Mouse (Mus musculus): ENCODE data around the gene Ciapin1. TPM values are rescaled to one million over a fixed set of nuclear protein-coding genes. Genes with fewer than 3 reads are reported as not detected.

The Ciapin1 gene
- polyA plus RNA-seq, 1 experiment from 2014 or later: 37.5 TPM

GRCm38 (mm10) chr8:94820553-94820952 lies 17.6 kb downstream of the Ciapin1 start:
- Histone ChIP-seq H3K9ac (ENCODE audit: low read depth, low read length) (no peak overlapping the region), H3K4me1 (ENCODE audit: control insufficient read depth, low read depth, low read length) (peaks cover 9% of the 10 kb centered on the region), H3K9me3 (replicated peaks; ENCODE audit: control insufficient read depth, low read length) (no peaks in the 10 kb centered on the region), H3K4me2 (ENCODE audit: low read depth, low read length) (no peak overlapping the region), H3K27ac (ENCODE audit: low read length) (no peak overlapping the region), H3K4me3 (ENCODE audit: low read depth, low read length) (no peak overlapping the region), H3K36me3 (ENCODE audit: control insufficient read depth, insufficient read depth) (peaks cover 24% of the 10 kb centered on the region), H3K27me3 (ENCODE audit: control insufficient read depth, insufficient read depth, low read depth, low read length) (no peaks in the 10 kb centered on the region)
- 83% methylated on average over 7 of the region's 7 CpGs for WGBS (ENCODE audit: insufficient replicate concordance)
- no peak for ATAC-seq (ENCODE audit: low read depth)

- Histone ChIP-seq H3K36me3 (ENCODE audit: control insufficient read depth, insufficient read depth) (peaks cover 17% of the 10 kb centered on the region), H3K9ac (ENCODE audit: low read depth, low read length) (no peak overlapping the region), H3K27me3 (ENCODE audit: control insufficient read depth, insufficient read depth, low read depth, low read length) (no peaks in the 10 kb centered on the region), H3K9me3 (replicated peaks; ENCODE audit: control insufficient read depth, low read length) (no peaks in the 10 kb centered on the region), H3K4me2 (ENCODE audit: low read depth, low read length) (no peak overlapping the region), H3K4me3 (ENCODE audit: low read depth, low read length) (no peak overlapping the region), H3K27ac (ENCODE audit: low read length) (no peak overlapping the region), H3K4me1 (ENCODE audit: control insufficient read depth, low read depth, low read length) (peaks cover 9% of the 10 kb centered on the region)
- 39% methylated on average over 6 of the region's 6 CpGs for WGBS (ENCODE audit: insufficient replicate concordance)
- peak; percentile 41 for ATAC-seq (ENCODE audit: low read depth)
Measured at GRCm38 (mm10) chr8:94819671-94820179, 18.4 kb downstream of the Ciapin1 start.

GRCm38 (mm10) chr8:94817933-94818332 lies 20.2 kb downstream of the Ciapin1 start:
- Histone ChIP-seq H3K9me3 (replicated peaks; ENCODE audit: control insufficient read depth, low read length) (no peaks in the 10 kb centered on the region), H3K27ac (ENCODE audit: low read length) (no peak overlapping the region), H3K27me3 (ENCODE audit: control insufficient read depth, insufficient read depth, low read depth, low read length) (no peaks in the 10 kb centered on the region), H3K4me3 (ENCODE audit: low read depth, low read length) (no peak overlapping the region), H3K4me1 (ENCODE audit: control insufficient read depth, low read depth, low read length) (peaks cover 9% of the 10 kb centered on the region), H3K9ac (ENCODE audit: low read depth, low read length) (no peak overlapping the region), H3K4me2 (ENCODE audit: low read depth, low read length) (no peak overlapping the region), H3K36me3 (ENCODE audit: control insufficient read depth, insufficient read depth) (peaks cover 6% of the 10 kb centered on the region)
- no peak for ATAC-seq (ENCODE audit: low read depth)
- 53% methylated on average over 11 of the region's 11 CpGs for WGBS (ENCODE audit: insufficient replicate concordance)

DNA sequence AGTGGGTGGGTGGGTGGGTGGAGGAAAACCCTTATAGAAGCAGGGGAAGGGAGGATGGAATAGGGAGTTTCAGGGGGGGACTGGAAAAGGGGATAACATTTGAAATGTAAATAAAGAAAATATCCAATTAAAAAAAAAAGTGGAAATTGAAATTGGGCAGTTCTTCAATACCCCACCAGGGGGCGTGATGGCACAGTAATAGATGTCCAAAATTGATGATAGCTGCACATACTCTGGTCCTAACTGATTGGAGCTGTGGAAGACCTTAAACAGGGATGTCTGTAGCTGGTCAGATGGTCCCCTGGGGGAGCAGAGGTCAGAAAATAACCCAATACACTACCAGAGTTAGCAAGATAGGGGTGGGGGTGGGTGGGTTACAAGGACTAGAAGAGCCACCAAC lies 23.6 kb downstream of the Ciapin1 start:
- no peak for ATAC-seq (ENCODE audit: low read depth)
- no peaks in the 10 kb centered on the region for H3K27me3 ChIP-seq (ENCODE audit: control insufficient read depth, insufficient read depth, low read depth, low read length)

DNA sequence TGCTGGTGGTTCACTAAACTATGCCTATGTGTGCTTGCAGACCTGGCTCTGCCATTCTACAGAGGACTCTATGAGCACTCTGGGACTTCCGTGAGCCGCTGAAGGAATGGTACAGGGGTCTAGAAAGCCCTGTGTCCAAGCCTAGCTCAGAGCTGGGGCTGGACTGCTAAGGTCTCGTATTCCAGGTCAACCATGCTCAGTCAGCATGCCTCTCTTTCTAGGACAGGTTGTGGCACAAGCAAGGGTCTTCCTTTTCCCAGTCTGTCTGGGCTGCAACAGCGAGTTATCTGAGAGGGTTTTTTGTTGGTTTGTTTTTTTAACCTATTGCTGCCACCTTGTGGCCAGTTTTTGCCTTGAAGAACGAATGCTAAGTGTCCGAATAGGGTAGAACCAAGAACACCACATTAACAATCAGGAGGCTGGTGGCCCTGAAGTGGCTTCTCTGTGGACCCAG lies 25.5 kb downstream of the Ciapin1 start:
- Histone ChIP-seq H3K27ac (ENCODE audit: low read length) (no peak overlapping the region), H3K4me1 (ENCODE audit: control insufficient read depth, low read depth, low read length) (no peaks in the 10 kb centered on the region; the same call in 1 of the 2 replicates), H3K9ac (ENCODE audit: low read depth, low read length) (no peak overlapping the region), H3K36me3 (ENCODE audit: control insufficient read depth, insufficient read depth) (no peaks in the 10 kb centered on the region), H3K4me3 (ENCODE audit: low read depth, low read length) (no peak overlapping the region), H3K27me3 (ENCODE audit: control insufficient read depth, insufficient read depth, low read depth, low read length) (no peaks in the 10 kb centered on the region), H3K4me2 (ENCODE audit: low read depth, low read length) (no peak overlapping the region), H3K9me3 (replicated peaks; ENCODE audit: control insufficient read depth, low read length) (no peaks in the 10 kb centered on the region)
- 32% methylated on average over 6 of the region's 6 CpGs for WGBS (ENCODE audit: insufficient replicate concordance)
- ATAC-seq (ENCODE audit: low read depth): peak; percentile 47

More for the DNA sequence above, 23.6 kb downstream of the Ciapin1 start:
- H3K9me3 ChIP-seq (replicated peaks; ENCODE audit: control insufficient read depth, low read length): no peaks in the 10 kb centered on the region
- H3K4me1 ChIP-seq (ENCODE audit: control insufficient read depth, low read depth, low read length): no peaks in the 10 kb centered on the region; the same call in 1 of the 2 replicates
- H3K4me2 ChIP-seq (ENCODE audit: low read depth, low read length): no peak overlapping the region
- no peak overlapping the region for H3K9ac ChIP-seq (ENCODE audit: low read depth, low read length)
- H3K36me3 ChIP-seq (ENCODE audit: control insufficient read depth, insufficient read depth): no peaks in the 10 kb centered on the region
- H3K27ac ChIP-seq (ENCODE audit: low read length): no peak overlapping the region
- 0% methylated on average over 1 of the region's 1 CpGs for WGBS (ENCODE audit: insufficient replicate concordance)
- no peak overlapping the region for H3K4me3 ChIP-seq (ENCODE audit: low read depth, low read length)

DNA sequence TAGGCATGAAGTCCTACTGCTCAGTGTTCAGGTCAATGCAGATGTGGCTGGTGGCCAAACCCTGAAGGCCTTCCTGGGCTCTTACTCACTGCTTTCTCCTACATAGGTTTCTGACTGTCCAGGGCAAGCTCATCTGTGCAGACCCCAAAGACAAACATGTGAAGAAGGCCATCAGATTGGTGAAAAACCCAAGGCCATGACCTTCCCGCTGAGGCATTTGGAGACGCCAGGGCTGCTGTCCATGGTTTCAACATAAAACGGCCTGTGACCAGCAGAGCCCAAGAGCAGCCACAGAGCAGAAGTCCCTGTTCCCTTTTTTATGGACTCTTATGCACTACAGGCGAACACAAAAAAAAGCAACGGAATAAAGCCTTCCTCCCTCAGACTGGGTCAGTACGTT lies 26.5 kb downstream of the Ciapin1 start:
- H3K4me3 ChIP-seq (ENCODE audit: low read depth, low read length): no peak overlapping the region
- no peak overlapping the region for H3K27ac ChIP-seq (ENCODE audit: low read length)
- H3K9me3 ChIP-seq (replicated peaks; ENCODE audit: control insufficient read depth, low read length): no peaks in the 10 kb centered on the region
- H3K27me3 ChIP-seq (ENCODE audit: control insufficient read depth, insufficient read depth, low read depth, low read length): no peaks in the 10 kb centered on the region
- H3K9ac ChIP-seq (ENCODE audit: low read depth, low read length): no peak overlapping the region
- WGBS (ENCODE audit: insufficient replicate concordance): 42% methylated on average over 6 of the region's 6 CpGs
- no peak for ATAC-seq (ENCODE audit: low read depth)
- no peaks in the 10 kb centered on the region for H3K36me3 ChIP-seq (ENCODE audit: control insufficient read depth, insufficient read depth)
- no peaks in the 10 kb centered on the region; the same call in 1 of the 2 replicates for H3K4me1 ChIP-seq (ENCODE audit: control insufficient read depth, low read depth, low read length)
- no peak overlapping the region for H3K4me2 ChIP-seq (ENCODE audit: low read depth, low read length)

DNA sequence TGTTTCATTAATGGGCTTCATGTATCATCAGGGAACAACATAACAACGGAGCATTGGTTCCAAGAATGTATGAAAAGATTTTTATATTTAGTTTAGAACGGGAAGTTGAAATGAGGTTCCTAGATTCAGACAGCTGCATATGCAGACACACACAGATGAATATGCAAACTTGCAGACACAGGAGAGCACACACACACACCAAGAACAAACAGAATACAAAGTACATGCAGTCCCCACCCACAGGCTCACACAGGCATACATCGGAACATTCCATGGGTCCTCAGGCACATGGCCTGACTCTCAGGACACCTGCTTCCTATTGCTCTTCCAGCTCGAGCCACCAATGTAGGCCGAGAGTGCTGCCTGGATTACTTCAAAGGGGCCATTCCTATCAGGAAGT lies 27.3 kb downstream of the Ciapin1 start:
- Histone ChIP-seq H3K36me3 (ENCODE audit: control insufficient read depth, insufficient read depth) (no peaks in the 10 kb centered on the region), H3K9ac (ENCODE audit: low read depth, low read length) (no peak overlapping the region), H3K27ac (ENCODE audit: low read length) (no peak overlapping the region), H3K4me2 (ENCODE audit: low read depth, low read length) (no peak overlapping the region), H3K4me1 (ENCODE audit: control insufficient read depth, low read depth, low read length) (no peaks in the 10 kb centered on the region; the same call in 1 of the 2 replicates), H3K27me3 (ENCODE audit: control insufficient read depth, insufficient read depth, low read depth, low read length) (no peaks in the 10 kb centered on the region), H3K4me3 (ENCODE audit: low read depth, low read length) (no peak overlapping the region), H3K9me3 (replicated peaks; ENCODE audit: control insufficient read depth, low read length) (no peaks in the 10 kb centered on the region)
- ATAC-seq (ENCODE audit: low read depth): no peak
- 65% methylated on average over 5 of the region's 5 CpGs for WGBS (ENCODE audit: insufficient replicate concordance)

DNA sequence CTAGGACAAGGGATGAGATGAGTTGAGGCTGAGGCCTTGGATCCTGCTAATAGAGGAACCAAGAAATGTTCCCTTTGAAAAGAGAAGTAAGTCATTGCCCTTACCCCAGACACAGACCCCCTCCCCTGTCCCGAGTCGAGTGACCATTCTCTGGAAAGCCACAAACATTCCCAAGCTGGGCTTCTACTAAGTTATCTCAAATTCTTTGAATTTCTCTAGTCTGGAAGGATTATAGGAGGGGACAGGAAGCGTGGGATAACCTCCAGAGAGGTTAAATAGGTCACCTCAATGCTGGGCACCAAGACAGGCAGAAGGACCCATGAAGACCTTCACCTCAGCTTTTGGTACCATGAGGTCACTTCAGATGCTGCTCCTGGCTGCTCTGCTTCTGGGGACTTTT lies 28.0 kb downstream of the Ciapin1 start, which contains the start of gene Ccl17:
Gene Ccl17, plus strand, starts transcription at position 301 of the 400 bp plus-strand sequence.
- Histone ChIP-seq H3K27ac (ENCODE audit: low read length) (no peak within 1 kb of the TSS), H3K9ac (ENCODE audit: low read depth, low read length) (no peak within 1 kb of the TSS), H3K27me3 (ENCODE audit: control insufficient read depth, insufficient read depth, low read depth, low read length) (no peaks in the 10 kb centered on the region), H3K36me3 (ENCODE audit: control insufficient read depth, insufficient read depth) (no peaks in the 10 kb centered on the region), H3K4me2 (ENCODE audit: low read depth, low read length) (no peak within 1 kb of the TSS), H3K4me3 (ENCODE audit: low read depth, low read length) (no peak within 1 kb of the TSS), H3K4me1 (ENCODE audit: control insufficient read depth, low read depth, low read length) (peaks cover under 1% of the 10 kb centered on the region), H3K9me3 (replicated peaks; ENCODE audit: control insufficient read depth, low read length) (no peaks in the 10 kb centered on the region)
- 33% methylated on average over 3 of the region's 3 CpGs for WGBS (ENCODE audit: insufficient replicate concordance)
- no peak for ATAC-seq (ENCODE audit: low read depth)

GRCm38 (mm10) chr8:94808372-94808771 lies 29.8 kb downstream of the Ciapin1 start:
- Histone ChIP-seq H3K4me3 (ENCODE audit: low read depth, low read length) (no peak overlapping the region), H3K4me2 (ENCODE audit: low read depth, low read length) (no peak overlapping the region), H3K4me1 (ENCODE audit: control insufficient read depth, low read depth, low read length) (peaks cover 5% of the 10 kb centered on the region), H3K27me3 (ENCODE audit: control insufficient read depth, insufficient read depth, low read depth, low read length) (peaks cover 8% of the 10 kb centered on the region), H3K27ac (ENCODE audit: low read length) (no peak overlapping the region), H3K36me3 (ENCODE audit: control insufficient read depth, insufficient read depth) (no peaks in the 10 kb centered on the region), H3K9ac (ENCODE audit: low read depth, low read length) (no peak overlapping the region), H3K9me3 (replicated peaks; ENCODE audit: control insufficient read depth, low read length) (no peaks in the 10 kb centered on the region)
- no peak for ATAC-seq (ENCODE audit: low read depth)
- 49% methylated on average over 6 of the region's 6 CpGs for WGBS (ENCODE audit: insufficient replicate concordance)

Data from liver, embryonic 16.5 days (tissue).